Mouse (Mus musculus) heart, embryonic 10.5 days (tissue): ENCODE data around the gene Crim1. TPM values are rescaled to one million over a fixed set of nuclear protein-coding genes. Genes with fewer than 3 reads are reported as not detected.

Source experiments
- DNase-seq: peaks from one replicate; pipeline ENCODE4 v3.0.0-alpha.2; 2017; ENCODE audit warnings: low spot score
- H3K27ac ChIP-seq: fragments of 300-500 bp; sonication (generic); 2 replicates; pipeline ENCODE4 v1.5.1; 2016; ENCODE audit warnings: mild to moderate bottlenecking
- H3K27me3 ChIP-seq: fragments of 300-500 bp; sonication (generic); 2 replicates; pipeline ENCODE4 v1.6.1; 2016; ENCODE audit warnings: mild to moderate bottlenecking; ENCODE audit not compliant: poor library complexity, insufficient read depth, severe bottlenecking
- H3K36me3 ChIP-seq: fragments of 300-500 bp; sonication (generic); 2 replicates; pipeline ENCODE4 v1.6.1; 2016; ENCODE audit warnings: mild to moderate bottlenecking, moderate library complexity
- H3K4me1 ChIP-seq: fragments of 300-500 bp; sonication (generic); 2 replicates; pipeline ENCODE4 v1.6.1; 2016; ENCODE audit warnings: mild to moderate bottlenecking
- H3K4me3 ChIP-seq: fragments of 300-500 bp; sonication (generic); 2 replicates; pipeline ENCODE4 v1.5.1; 2016; ENCODE audit warnings: mild to moderate bottlenecking, moderate library complexity
- H3K9me3 ChIP-seq: fragments of 300-500 bp; sonication (generic); 2 replicates; pipeline ENCODE4 v1.6.1; 2016; ENCODE audit warnings: mild to moderate bottlenecking, moderate library complexity
- WGBS: fragments of 180-500 bp; shearing (Covaris S2); methylation state at CpG from one replicate; pipeline ENCODE4 v1.1.7; 2016; 5-methylcytosine and 5-hydroxymethylcytosine counted together
- polyA plus RNA-seq: library from polyadenylated mRNA; unstranded; fragments of >200 nt; fragmentation: Nextera tagmentation; extraction: Ambion mirVana; gene quantifications from 2 replicates; pipeline ENCODE4 v1.2.1, GENCODE M21; 2016

Gene Crim1
- polyA plus RNA-seq, 1 experiment from 2014 or later, result 3.6 TPM

GRCm38 (mm10) chr17:78266271-78266670, 66.2 kb downstream of the Crim1 start:
- Histone ChIP-seq H3K9me3 (no peaks in the 10 kb centered on the region), H3K4me3 (no peak overlapping the region), H3K27ac (no peak overlapping the region), H3K4me1 (0 out of 2 replicates have a peak, but pooled peaks cover 8% of the 10 kb centered on the region), H3K36me3 (no peaks in the 10 kb centered on the region), H3K27me3 (no peaks in the 10 kb centered on the region)
- no peak for DNase-seq
- WGBS, result 83% methylated on average over 2 of the region's 2 CpGs

GRCm38 (mm10) chr17:78268591-78268990, 68.5 kb downstream of the Crim1 start:
- H3K9me3 ChIP-seq, result no peaks in the 10 kb centered on the region
- DNase-seq, result no peak
- no peaks in the 10 kb centered on the region for H3K36me3 ChIP-seq
- no peak overlapping the region for H3K27ac ChIP-seq
- H3K4me3 ChIP-seq, result no peak overlapping the region
- peaks cover 12% of the 10 kb centered on the region for H3K4me1 ChIP-seq
- 78% methylated on average over 4 of the region's 4 CpGs for WGBS
- no peaks in the 10 kb centered on the region for H3K27me3 ChIP-seq

GRCm38 (mm10) chr17:78269311-78269710, 69.3 kb downstream of the Crim1 start:
- no peaks in the 10 kb centered on the region for H3K9me3 ChIP-seq
- 94% methylated on average over 8 of the region's 8 CpGs for WGBS
- H3K4me1 ChIP-seq, result peaks cover 16% of the 10 kb centered on the region
- no peak overlapping the region for H3K27ac ChIP-seq
- no peaks in the 10 kb centered on the region for H3K36me3 ChIP-seq
- no peak overlapping the region for H3K4me3 ChIP-seq
- DNase-seq, result no peak
- no peaks in the 10 kb centered on the region for H3K27me3 ChIP-seq

GRCm38 (mm10) chr17:78270019-78270418, 70.0 kb downstream of the Crim1 start:
- Histone ChIP-seq H3K27ac (no peak overlapping the region), H3K27me3 (no peaks in the 10 kb centered on the region), H3K4me3 (no peak overlapping the region), H3K36me3 (no peaks in the 10 kb centered on the region), H3K9me3 (no peaks in the 10 kb centered on the region), H3K4me1 (peaks cover 17% of the 10 kb centered on the region)
- no peak for DNase-seq
- WGBS, result 70% methylated on average over 6 of the region's 6 CpGs

- Histone ChIP-seq H3K27ac (no peak overlapping the region), H3K4me1 (peaks cover 17% of the 10 kb centered on the region), H3K4me3 (no peak overlapping the region), H3K36me3 (no peaks in the 10 kb centered on the region), H3K27me3 (no peaks in the 10 kb centered on the region), H3K9me3 (no peaks in the 10 kb centered on the region)
- no peak for DNase-seq
- WGBS, result 86% methylated on average over 8 of the region's 8 CpGs
These were observed 71.7 kb downstream of the Crim1 start for GRCm38 (mm10) chr17:78271731-78272130.

- Histone ChIP-seq H3K9me3 (no peaks in the 10 kb centered on the region), H3K4me1 (peaks cover 17% of the 10 kb centered on the region), H3K36me3 (no peaks in the 10 kb centered on the region), H3K4me3 (no peak overlapping the region), H3K27me3 (no peaks in the 10 kb centered on the region), H3K27ac (no peak overlapping the region)
- WGBS, result 79% methylated on average over 8 of the region's 8 CpGs
- no peak for DNase-seq
These were observed 72.1 kb downstream of the Crim1 start for GRCm38 (mm10) chr17:78272142-78272541.

GRCm38 (mm10) chr17:78272713-78273483, 72.8 kb downstream of the Crim1 start:
- no peaks in the 10 kb centered on the region for H3K27me3 ChIP-seq
- no peaks in the 10 kb centered on the region for H3K9me3 ChIP-seq
- no peak overlapping the region for H3K27ac ChIP-seq
- 72% methylated on average over 8 of the region's 8 CpGs for WGBS
- H3K36me3 ChIP-seq, result no peaks in the 10 kb centered on the region
- H3K4me3 ChIP-seq, result no peak overlapping the region
- DNase-seq, result no peak
- H3K4me1 ChIP-seq, result peaks cover 14% of the 10 kb centered on the region

- H3K27me3 ChIP-seq, result no peaks in the 10 kb centered on the region
- no peaks in the 10 kb centered on the region for H3K36me3 ChIP-seq
- peaks cover 12% of the 10 kb centered on the region for H3K4me1 ChIP-seq
- no peak overlapping the region for H3K27ac ChIP-seq
- DNase-seq, result no peak
- H3K9me3 ChIP-seq, result no peaks in the 10 kb centered on the region
- H3K4me3 ChIP-seq, result no peak overlapping the region
- 74% methylated on average over 7 of the region's 7 CpGs for WGBS
These were observed 73.8 kb downstream of the Crim1 start for GRCm38 (mm10) chr17:78273875-78274274.

GRCm38 (mm10) chr17:78274609-78275506, 74.8 kb downstream of the Crim1 start:
- whole genome bisulfite sequencing, result 80% methylated on average over 7 of the region's 7 CpGs
- Histone ChIP-seq H3K9me3 (no peaks in the 10 kb centered on the region), H3K27ac (no peak overlapping the region), H3K27me3 (no peaks in the 10 kb centered on the region), H3K4me3 (no peak overlapping the region), H3K36me3 (no peaks in the 10 kb centered on the region), H3K4me1 (peaks cover 12% of the 10 kb centered on the region)
- DNase-seq, result no peak

GRCm38 (mm10) chr17:78275507-78275813, 75.4 kb downstream of the Crim1 start:
- WGBS, result 57% methylated on average over 4 of the region's 4 CpGs
- Histone ChIP-seq H3K4me3 (no peak overlapping the region), H3K4me1 (peaks cover 12% of the 10 kb centered on the region), H3K27ac (no peak overlapping the region), H3K27me3 (no peaks in the 10 kb centered on the region), H3K9me3 (no peaks in the 10 kb centered on the region), H3K36me3 (no peaks in the 10 kb centered on the region)
- no peak for DNase-seq

- Histone ChIP-seq H3K9me3 (no peaks in the 10 kb centered on the region), H3K27me3 (no peaks in the 10 kb centered on the region), H3K27ac (no peak overlapping the region), H3K4me3 (no peak overlapping the region), H3K36me3 (0 out of 2 replicates have a peak, but pooled peaks cover 1% of the 10 kb centered on the region), H3K4me1 (peaks cover 10% of the 10 kb centered on the region; the same call in 1 of the 2 replicates)
- no peak for DNase-seq
- WGBS, result 84% methylated on average over 12 of the region's 12 CpGs
These were observed 79.1 kb downstream of the Crim1 start for GRCm38 (mm10) chr17:78279191-78279590.

GRCm38 (mm10) chr17:78280991-78281712, 81.1 kb downstream of the Crim1 start:
- H3K4me1 ChIP-seq, result peaks cover 8% of the 10 kb centered on the region; the same call in 1 of the 2 replicates
- 86% methylated on average over 18 of the region's 18 CpGs for WGBS

More at GRCm38 (mm10) chr17:78280991-78281712, 81.1 kb downstream of the Crim1 start:
- Histone ChIP-seq H3K36me3 (0 out of 2 replicates have a peak, but pooled peaks cover 1% of the 10 kb centered on the region), H3K4me3 (no peak overlapping the region), H3K27ac (no peak overlapping the region), H3K27me3 (peaks cover 5% of the 10 kb centered on the region; the same call in 1 of the 2 replicates), H3K9me3 (no peaks in the 10 kb centered on the region)
- DNase-seq, result no peak
